Mouse (Mus musculus) liver, adult 2 months (tissue): Measurements from ENCODE around the gene Atp6v1d. TPM values are rescaled to one million over a fixed set of nuclear protein-coding genes. Genes with fewer than 3 reads are reported as not detected.

Source experiments
- DNase-seq: peaks from one replicate; pipeline ENCODE4 v3.0.0-alpha.2; 2011; ENCODE audit warnings: low read depth, low spot score; ENCODE audit errors: extremely low read depth
- H3K27ac ChIP-seq: fragments of 200-500 bp; replicated peaks from 2 replicates; pipeline ENCODE4 v1.5.1; 2012; ENCODE audit warnings: low read depth, mild to moderate bottlenecking, control low read depth, inconsistent platforms, low read length; ENCODE audit not compliant: insufficient read depth
- H3K27me3 ChIP-seq: fragments of 200-500 bp; 2 replicates; pipeline ENCODE4 v1.6.1; 2012; ENCODE audit warnings: mild to moderate bottlenecking, moderate library complexity, low read length, inconsistent platforms; ENCODE audit not compliant: control insufficient read depth, insufficient read depth
- H3K36me3 ChIP-seq: fragments of 200-500 bp; 2 replicates; pipeline ENCODE4 v1.6.1; 2012; ENCODE audit warnings: low read length, inconsistent platforms; ENCODE audit not compliant: control insufficient read depth, insufficient read depth
- H3K4me1 ChIP-seq: fragments of 200-500 bp; 2 replicates; pipeline ENCODE4 v1.6.1; 2011; ENCODE audit warnings: low read length; ENCODE audit not compliant: control insufficient read depth, insufficient read depth
- H3K4me3 ChIP-seq: fragments of 200-500 bp; 2 replicates; pipeline ENCODE4 v1.5.1; 2011; ENCODE audit warnings: low read depth, mild to moderate bottlenecking, control low read depth, low read length, moderate library complexity; ENCODE audit not compliant: insufficient read depth
- H3K79me2 ChIP-seq: fragments of 200-500 bp; 2 replicates; pipeline ENCODE4 v1.6.1; 2012; ENCODE audit warnings: inconsistent platforms, mild to moderate bottlenecking, low read length, moderate library complexity; ENCODE audit not compliant: control insufficient read depth, insufficient read depth
- H3K9ac ChIP-seq: fragments of 200-500 bp; 2 replicates; pipeline ENCODE4 v1.6.1; 2012; ENCODE audit warnings: low read depth, mild to moderate bottlenecking, control low read depth, inconsistent platforms, low read length
- CTCF ChIP-seq: fragments of 200-500 bp; IDR thresholded peaks from 2 replicates; pipeline ENCODE4 v1.5.1; 2011; ENCODE audit warnings: low read depth, low read length, control low read depth
- POLR2A ChIP-seq: fragments of 200-500 bp; IDR thresholded peaks from 2 replicates; pipeline ENCODE4 v1.6.1; 2011; ENCODE audit warnings: low read length, control low read depth; ENCODE audit not compliant: insufficient read depth; ENCODE audit errors: extremely low read depth
- WGBS: fragments of 180-500 bp; shearing (Covaris S2); methylation state at CpG from one replicate; pipeline ENCODE4 v1.1.7; 2018; 5-methylcytosine and 5-hydroxymethylcytosine counted together
- polyA plus RNA-seq: library from polyadenylated mRNA; depleted of rRNA; stranded (reverse); fragments of >200 nt; gene quantifications from 2 replicates; pipeline ENCODE4 v1.2.3, GENCODE M21; 2012
- total RNA-seq: library from RNA; depleted of rRNA; stranded (reverse); fragments of >200 nt; gene quantifications from 2 replicates; pipeline ENCODE4 v1.2.3, GENCODE M21; 2014

Gene Atp6v1d
- total and polyA plus RNA-seq, 2 experiments = 9.3 to 19.1 TPM

DNA sequence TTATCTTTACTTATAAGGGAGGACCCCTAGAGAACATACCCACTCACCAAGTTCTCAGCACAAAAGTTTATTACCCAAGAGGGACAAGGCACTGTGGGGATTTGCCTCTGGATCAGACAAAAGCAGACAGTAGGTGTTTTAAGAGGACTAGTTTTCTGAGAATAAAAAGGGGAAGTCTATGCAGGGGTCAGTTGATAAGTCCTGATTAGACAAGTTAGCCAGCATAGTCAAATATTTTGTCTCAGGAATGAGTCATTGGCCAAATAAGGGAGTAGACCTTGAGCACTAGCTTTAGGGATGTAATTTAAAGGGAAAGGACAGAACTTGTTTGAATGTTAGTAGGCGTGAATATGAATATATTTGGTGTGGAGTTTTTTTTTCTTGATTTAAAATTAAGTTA lies 6.7 kb upstream of the Atp6v1d start:
- 80% methylated on average over 1 of the region's 1 CpGs for WGBS
- Histone ChIP-seq H3K79me2 (peaks cover 6% of the 10 kb centered on the region; the same call in 1 of the 2 replicates), H3K4me3 (no peak overlapping the region), H3K27me3 (no peaks in the 10 kb centered on the region), H3K4me1 (no peaks in the 10 kb centered on the region; the same call in 1 of the 2 replicates), H3K27ac (no peak overlapping the region), H3K36me3 (peaks cover 16% of the 10 kb centered on the region), H3K9ac (no peak overlapping the region)
- no peak for TF ChIP-seq CTCF
- no peak for TF ChIP-seq POLR2A
- peak; percentile 18 for DNase-seq

- Histone ChIP-seq H3K27ac (no peak overlapping the region), H3K79me2 (peaks cover 17% of the 10 kb centered on the region), H3K4me3 (no peak overlapping the region), H3K27me3 (no peaks in the 10 kb centered on the region), H3K9ac (no peak overlapping the region), H3K4me1 (no peaks in the 10 kb centered on the region; the same call in 1 of the 2 replicates), H3K36me3 (peaks cover 13% of the 10 kb centered on the region)
- no peak for DNase-seq
- TF ChIP-seq POLR2A (no peak), CTCF (no peak; the same call in 1 of the 2 replicates)
- WGBS = 98% methylated on average over 1 of the region's 1 CpGs
Observed at GRCm38 (mm10) chr12:78865434-78865833, 4.0 kb upstream of the Atp6v1d start.

DNA sequence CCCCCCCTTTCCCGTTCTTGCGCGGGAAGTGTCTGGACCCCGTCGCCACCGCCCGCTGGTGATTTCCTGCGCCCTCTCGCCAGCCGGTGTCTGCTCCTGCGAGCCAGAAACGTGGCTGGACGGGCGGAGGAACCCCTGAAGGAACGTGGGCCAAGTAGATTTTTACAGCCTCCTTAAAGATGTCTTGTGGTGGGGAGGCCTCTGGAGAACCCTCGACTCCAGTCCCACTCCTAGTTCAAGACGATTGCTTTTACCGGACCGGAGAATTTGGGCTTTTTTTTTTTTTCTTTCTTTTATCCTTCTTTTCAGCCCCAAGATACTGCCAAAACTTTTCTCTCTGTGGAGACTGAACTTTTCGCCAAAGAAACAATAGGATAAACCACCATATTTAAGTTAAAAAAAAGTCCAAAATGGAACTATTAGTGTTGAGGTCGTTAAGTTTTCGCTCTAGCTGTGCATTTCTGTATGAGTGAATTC lies 854 bp upstream of the Atp6v1d start:
- Histone ChIP-seq H3K27me3 (no peaks in the 10 kb centered on the region), H3K9ac (peak overlapping the region; percentile 88), H3K79me2 (peaks cover 26% of the 10 kb centered on the region), H3K4me3 (peak overlapping the region; percentile 91), H3K27ac (peak overlapping the region; percentile 77), H3K4me1 (peaks cover 2% of the 10 kb centered on the region; the same call in 1 of the 2 replicates), H3K36me3 (peaks cover 3% of the 10 kb centered on the region)
- no peak for DNase-seq
- under 1% methylated on average over 22 of the region's 22 CpGs for WGBS
- TF ChIP-seq CTCF = no peak
- no peak for TF ChIP-seq POLR2A

GRCm38 (mm10) chr12:78860921-78861495 lies 430 bp downstream of the Atp6v1d start:
- H3K4me3 ChIP-seq = peak overlapping the region; percentile 77
- no peak for TF ChIP-seq CTCF
- TF ChIP-seq POLR2A = peak; percentile 62
- H3K27me3 ChIP-seq = no peaks in the 10 kb centered on the region
- H3K9ac ChIP-seq = peak overlapping the region; percentile 77
- peaks cover 2% of the 10 kb centered on the region; the same call in 1 of the 2 replicates for H3K4me1 ChIP-seq
- DNase-seq = no peak
- H3K36me3 ChIP-seq = peaks cover 3% of the 10 kb centered on the region
- peak overlapping the region; percentile 59 for H3K27ac ChIP-seq
- peaks cover 26% of the 10 kb centered on the region for H3K79me2 ChIP-seq
- WGBS = under 1% methylated on average over 30 of the region's 30 CpGs

DNA sequence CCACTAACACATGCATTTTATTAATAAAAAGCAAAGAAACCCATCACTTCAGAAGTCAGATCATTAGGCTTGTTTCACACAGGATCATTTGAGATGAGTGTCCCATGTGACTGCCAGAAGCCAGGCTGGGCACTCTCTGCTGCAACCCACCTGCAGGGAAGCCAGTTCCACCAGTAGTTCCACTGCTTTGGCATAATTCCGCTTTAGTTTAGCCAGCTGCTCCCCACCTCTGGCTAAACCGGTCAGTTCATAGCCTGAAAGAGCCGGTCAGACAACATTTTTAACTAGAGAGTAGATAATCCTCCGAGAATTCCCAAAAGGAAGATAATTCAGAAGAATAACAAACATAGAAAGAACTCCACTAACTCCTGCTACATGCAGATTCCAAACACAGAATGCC lies 13.2 kb downstream of the Atp6v1d start:
- WGBS = 98% methylated on average over 4 of the region's 4 CpGs

DNA sequence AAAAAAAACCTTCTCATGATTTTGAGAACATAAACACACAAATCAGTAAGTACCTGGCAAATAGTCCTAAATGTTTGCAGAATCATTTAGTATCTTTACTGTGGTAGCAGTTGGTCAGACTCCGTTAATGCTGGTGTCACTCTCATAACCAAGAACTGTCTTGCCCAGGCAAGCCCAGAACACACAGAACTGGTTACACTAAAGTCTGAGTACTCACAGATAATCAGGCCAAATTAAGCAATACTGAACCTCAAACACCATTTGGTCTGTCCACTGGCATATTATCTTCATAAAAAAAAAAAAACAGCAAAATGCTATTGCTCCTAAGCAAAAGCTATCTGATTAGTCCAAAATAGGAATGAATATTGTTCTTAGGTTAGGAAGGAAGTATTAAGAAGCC lies 19.0 kb downstream of the Atp6v1d start:
- TF ChIP-seq CTCF (no peak), POLR2A (no peak)
- no peaks in the 10 kb centered on the region for H3K27me3 ChIP-seq
- H3K4me3 ChIP-seq = no peak overlapping the region
- H3K4me1 ChIP-seq = no peaks in the 10 kb centered on the region
- 20% methylated on average over 1 of the region's 1 CpGs for WGBS
- H3K79me2 ChIP-seq = no peaks in the 10 kb centered on the region
- no peak overlapping the region for H3K27ac ChIP-seq
- no peak overlapping the region for H3K9ac ChIP-seq
- peaks cover 52% of the 10 kb centered on the region for H3K36me3 ChIP-seq
- peak; percentile 85 for DNase-seq

More for the DNA sequence above, 13.2 kb downstream of the Atp6v1d start:
- Histone ChIP-seq H3K4me3 (no peak overlapping the region), H3K79me2 (no peaks in the 10 kb centered on the region), H3K36me3 (peaks cover 50% of the 10 kb centered on the region), H3K27ac (no peak overlapping the region), H3K4me1 (no peaks in the 10 kb centered on the region), H3K9ac (no peak overlapping the region), H3K27me3 (no peaks in the 10 kb centered on the region)
- TF ChIP-seq CTCF (no peak), POLR2A (no peak)
- DNase-seq = no peak
